Mouse (Mus musculus): ENCODE measurements at regions not wholly inside any gene's neighbourhood (a gene's known extent, or its start where the extent isn't known, plus 50 kb on each side); places are given as distances from the start of the nearest gene placed in this dataset.

DNA sequence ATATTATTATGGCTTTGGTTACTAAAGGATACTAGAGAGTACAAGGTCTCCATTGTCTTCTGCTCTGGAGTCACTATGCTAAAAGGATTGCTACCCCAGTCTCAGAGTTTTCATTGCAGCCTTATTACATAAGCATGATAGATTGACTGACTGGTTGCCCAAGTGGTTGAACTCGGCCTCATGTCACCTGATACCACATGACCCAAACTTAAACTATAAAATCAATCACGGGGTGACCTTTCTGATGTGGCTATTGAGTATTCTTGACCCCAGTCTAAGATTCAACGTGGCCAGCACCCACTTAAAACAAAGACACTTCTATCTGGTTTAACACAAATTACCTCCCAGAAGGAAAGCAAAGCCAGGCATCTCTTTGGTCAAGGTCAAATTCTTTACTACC is 100.8 kb downstream of the Gm19935 start:
- no peak for TF ChIP-seq CTCF (IDR thresholded peaks at IDR 0.05; ENCODE audit: extremely low read depth, insufficient read depth, low read length)
- TF ChIP-seq POLR2A (IDR thresholded peaks at IDR 0.05; ENCODE audit: extremely low read depth, insufficient read depth, low read length) = no peak
